Mouse (Mus musculus) intestine, postnatal 0 days (tissue): Measurements from ENCODE around the gene Arhgef33. TPM values are rescaled to one million over a fixed set of nuclear protein-coding genes. Genes with fewer than 3 reads are reported as not detected.

Experiments
- ATAC-seq: fragments of 200-750 bp; cut with Nextera tagmentation; 2 replicates; pipeline ENCODE4 v1.8.0; 2017; ENCODE audit warnings: mild to moderate bottlenecking, moderate TSS enrichment, moderate library complexity
- H3K27ac ChIP-seq: fragments of 300-500 bp; sonication (generic); 2 replicates; pipeline ENCODE4 v1.5.1; 2014; ENCODE audit warnings: mild to moderate bottlenecking, low read depth, low read length, moderate library complexity
- H3K27me3 ChIP-seq: fragments of 300-500 bp; sonication (generic); replicated peaks from 2 replicates; pipeline ENCODE4 v1.6.1; 2014; ENCODE audit warnings: low read length, mixed read lengths; ENCODE audit not compliant: control insufficient read depth, insufficient read depth
- H3K36me3 ChIP-seq: fragments of 300-500 bp; sonication (generic); 2 replicates; pipeline ENCODE4 v1.6.1; 2014; ENCODE audit warnings: mild to moderate bottlenecking, moderate library complexity; ENCODE audit not compliant: control insufficient read depth, insufficient read depth
- H3K4me1 ChIP-seq: fragments of 300-500 bp; sonication (generic); replicated peaks from 2 replicates; pipeline ENCODE4 v1.6.1; 2014; ENCODE audit warnings: antibody characterized with exemption, low read length, mixed read lengths; ENCODE audit not compliant: control insufficient read depth, insufficient read depth
- H3K4me2 ChIP-seq: fragments of 300-500 bp; sonication (generic); replicated peaks from 2 replicates; pipeline ENCODE4 v1.6.1; 2014; ENCODE audit warnings: low read depth, mild to moderate bottlenecking, moderate library complexity
- H3K4me3 ChIP-seq: fragments of 300-500 bp; sonication (generic); 2 replicates; pipeline ENCODE4 v1.5.1; 2014; ENCODE audit warnings: low read depth, low read length
- H3K9ac ChIP-seq: fragments of 300-500 bp; sonication (generic); 2 replicates; pipeline ENCODE4 v1.6.1; 2014; ENCODE audit warnings: mild to moderate bottlenecking, low read depth, low read length
- H3K9me3 ChIP-seq: fragments of 300-500 bp; sonication (generic); 2 replicates; pipeline ENCODE4 v1.6.1; 2016; ENCODE audit warnings: mixed run types; ENCODE audit not compliant: control insufficient read depth
- CTCF ChIP-seq: sonication (generic); IDR thresholded peaks from 2 replicates; pipeline ENCODE4 v1.5.1; 2016; ENCODE audit warnings: low read depth, mild to moderate bottlenecking, control low read depth, antibody characterized with exemption, moderate library complexity
- WGBS: fragments of 180-500 bp; shearing (Covaris S2); extraction: QIAGEN DNeasy Blood & Tissue Kit; methylation state at CpG from one replicate; pipeline ENCODE4 v1.1.7; 2014; 5-methylcytosine and 5-hydroxymethylcytosine counted together
- polyA plus RNA-seq: library from polyadenylated mRNA; unstranded; fragments of >200 nt; fragmentation: Nextera tagmentation; extraction: Ambion mirVana; gene quantifications from 2 replicates; pipeline ENCODE4 v1.2.1, GENCODE M21; 2015

Gene Arhgef33
- polyA plus RNA-seq, 1 experiment from 2014 or later = 1.5 TPM

DNA sequence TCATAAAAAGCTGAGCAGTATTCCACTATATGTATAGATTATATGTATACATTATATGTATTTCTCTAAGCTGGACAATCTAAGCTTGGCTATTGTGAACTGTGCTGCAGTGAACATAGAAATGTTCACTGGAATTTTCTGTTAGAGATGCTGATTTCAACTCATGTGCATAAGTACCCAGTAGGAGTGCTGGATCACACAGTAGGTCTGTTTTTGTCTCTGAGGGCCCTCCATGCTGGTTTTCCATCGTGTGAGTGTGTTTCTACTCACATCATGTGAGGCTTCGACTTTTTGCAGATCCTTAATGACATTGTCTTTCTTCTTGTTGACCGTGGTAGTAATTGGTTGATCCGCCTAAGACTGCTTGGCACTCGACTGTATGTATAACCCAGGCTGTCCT lies 8.4 kb upstream of the Arhgef33 start:
- H3K9me3 ChIP-seq = no peaks in the 10 kb centered on the region
- no peaks in the 10 kb centered on the region for H3K27me3 ChIP-seq
- no peak overlapping the region for H3K27ac ChIP-seq
- H3K4me3 ChIP-seq = no peak overlapping the region
- H3K9ac ChIP-seq = no peak overlapping the region
- no peak for ATAC-seq
- no peaks in the 10 kb centered on the region for H3K36me3 ChIP-seq
- no peak overlapping the region for H3K4me2 ChIP-seq
- no peaks in the 10 kb centered on the region for H3K4me1 ChIP-seq
- WGBS = 88% methylated on average over 5 of the region's 5 CpGs
- TF ChIP-seq CTCF = no peak

GRCm38 (mm10) chr17:80311761-80312160 lies 4.6 kb downstream of the Arhgef33 start:
- no peak for ATAC-seq
- no peak overlapping the region for H3K4me3 ChIP-seq
- no peak overlapping the region for H3K9ac ChIP-seq
- H3K4me2 ChIP-seq = no peak overlapping the region
- H3K27me3 ChIP-seq = no peaks in the 10 kb centered on the region
- no peaks in the 10 kb centered on the region for H3K9me3 ChIP-seq
- no peak overlapping the region for H3K27ac ChIP-seq
- H3K36me3 ChIP-seq = no peaks in the 10 kb centered on the region
- 71% methylated on average over 9 of the region's 9 CpGs for WGBS
- no peak for TF ChIP-seq CTCF
- no peaks in the 10 kb centered on the region for H3K4me1 ChIP-seq

DNA sequence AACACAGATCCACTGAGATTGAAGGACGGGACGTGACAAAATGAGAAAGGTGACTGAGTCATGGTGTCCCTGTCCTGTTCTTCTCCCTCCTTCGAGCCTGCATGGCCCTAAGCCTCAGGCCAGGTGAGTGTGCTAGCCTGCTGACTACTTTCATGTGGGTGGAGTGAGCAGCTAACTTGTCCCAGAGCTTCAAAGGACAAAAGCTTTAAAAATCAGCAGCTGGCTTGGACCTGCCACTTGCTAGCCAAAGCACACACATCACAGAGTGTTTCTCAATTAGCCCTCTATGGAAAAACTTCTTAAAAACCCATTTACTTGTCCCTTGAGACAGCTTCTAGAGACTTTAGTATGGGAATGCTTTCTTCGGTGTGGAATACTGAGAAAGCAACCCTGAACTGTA lies 5.2 kb downstream of the Arhgef33 start:
- Histone ChIP-seq H3K4me1 (no peaks in the 10 kb centered on the region), H3K27ac (no peak overlapping the region), H3K4me3 (no peak overlapping the region), H3K9me3 (no peaks in the 10 kb centered on the region), H3K4me2 (no peak overlapping the region), H3K9ac (no peak overlapping the region), H3K27me3 (no peaks in the 10 kb centered on the region), H3K36me3 (no peaks in the 10 kb centered on the region)
- 77% methylated on average over 4 of the region's 4 CpGs for WGBS
- ATAC-seq = no peak
- no peak for TF ChIP-seq CTCF

- H3K4me3 ChIP-seq = no peak overlapping the region
- H3K27ac ChIP-seq = no peak overlapping the region
- H3K9ac ChIP-seq = no peak overlapping the region
- H3K27me3 ChIP-seq = no peaks in the 10 kb centered on the region
- H3K4me1 ChIP-seq = no peaks in the 10 kb centered on the region
- no peak for TF ChIP-seq CTCF
- 85% methylated on average over 6 of the region's 6 CpGs for WGBS
- no peaks in the 10 kb centered on the region for H3K9me3 ChIP-seq
- no peak for ATAC-seq
- no peak overlapping the region for H3K4me2 ChIP-seq
- no peaks in the 10 kb centered on the region for H3K36me3 ChIP-seq
Observed at GRCm38 (mm10) chr17:80322228-80322627, 15.0 kb downstream of the Arhgef33 start.

- Histone ChIP-seq H3K9ac (no peak overlapping the region), H3K36me3 (no peaks in the 10 kb centered on the region), H3K4me2 (no peak overlapping the region), H3K9me3 (no peaks in the 10 kb centered on the region), H3K4me3 (no peak overlapping the region), H3K27ac (no peak overlapping the region), H3K4me1 (no peaks in the 10 kb centered on the region), H3K27me3 (no peaks in the 10 kb centered on the region)
- 77% methylated on average over 4 of the region's 4 CpGs for WGBS
- TF ChIP-seq CTCF = no peak
- ATAC-seq = no peak
Observed at GRCm38 (mm10) chr17:80323015-80323414, 15.8 kb downstream of the Arhgef33 start.

GRCm38 (mm10) chr17:80323658-80324057 lies 16.5 kb downstream of the Arhgef33 start:
- Histone ChIP-seq H3K9me3 (no peaks in the 10 kb centered on the region), H3K4me2 (no peak overlapping the region), H3K27ac (no peak overlapping the region), H3K36me3 (no peaks in the 10 kb centered on the region), H3K4me1 (no peaks in the 10 kb centered on the region), H3K27me3 (no peaks in the 10 kb centered on the region), H3K9ac (no peak overlapping the region), H3K4me3 (no peak overlapping the region)
- ATAC-seq = no peak
- TF ChIP-seq CTCF = no peak
- 67% methylated on average over 8 of the region's 8 CpGs for WGBS

DNA sequence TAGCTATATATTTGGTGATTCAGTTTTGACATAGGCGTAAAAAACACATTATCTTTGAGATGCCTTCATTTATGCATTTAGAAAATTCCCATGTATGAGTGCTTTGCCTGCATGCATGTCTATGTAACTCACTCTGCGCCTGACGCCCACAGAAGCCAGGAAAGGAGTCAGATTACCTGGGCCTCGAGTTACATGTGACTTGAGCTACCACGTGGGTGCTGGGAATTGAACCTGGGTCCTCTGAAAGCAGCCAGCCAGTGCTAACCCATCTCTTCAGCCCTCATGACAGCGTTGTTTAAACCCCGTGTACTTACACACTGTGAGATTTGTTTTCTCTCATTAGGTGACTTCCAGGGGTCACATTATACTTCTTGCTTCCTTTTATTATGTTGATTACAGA lies 17.3 kb downstream of the Arhgef33 start:
- Histone ChIP-seq H3K9me3 (no peaks in the 10 kb centered on the region), H3K36me3 (no peaks in the 10 kb centered on the region), H3K4me2 (no peak overlapping the region), H3K27ac (no peak overlapping the region), H3K4me1 (no peaks in the 10 kb centered on the region), H3K27me3 (no peaks in the 10 kb centered on the region), H3K4me3 (no peak overlapping the region), H3K9ac (no peak overlapping the region)
- TF ChIP-seq CTCF = no peak
- ATAC-seq = no peak
- 87% methylated on average over 7 of the region's 7 CpGs for whole genome bisulfite sequencing
